Mouse (Mus musculus) gastrocnemius, postnatal 4 days (tissue): ENCODE measurements around the gene Kif19a. TPM values are rescaled to one million over a fixed set of nuclear protein-coding genes. Genes with fewer than 3 reads are reported as not detected.

Source experiments
- DNase-seq, 2 experiments: peaks; one replicate each; pipeline ENCODE4 v3.0.0; 2021 to 2022; ENCODE audit warnings: low spot score in 2 of 2, mixed read lengths in 2 of 2
- long read RNA-seq, 2 experiments: library from polyadenylated mRNA; stranded (forward); transcript quantifications; one replicate each; pipeline ENCODE4 v2.0.0; 2021
- total RNA-seq, 2 experiments: library from RNA; stranded (reverse); gene quantifications; 2 replicates each; pipeline ENCODE4 v1.2.3; 2021

The Kif19a gene
- 1 to 10 TPM; 3.4 to 5.6 TPM for total RNA-seq
- long read RNA-seq, experiment 1, partial matches to known transcripts, result 0 of 3 reads
- long read RNA-seq, experiment 1, other reads (novel, unspliced or antisense), result 2 of 3 reads
- long read RNA-seq, experiment 2, partial matches to known transcripts, result 0 of 1 reads
- long read RNA-seq, experiment 2, other reads (novel, unspliced or antisense), result 0 of 1 reads

GRCm38 (mm10) chr11:114764820-114765818 is at the start of gene Kif19a:
Gene Kif19a, plus strand, starts transcription at chr11:114765388.
- peak in 1 of 2 experiments; percentile 52 for DNase-seq

GRCm38 (mm10) chr11:114715531-114715930 is 49.7 kb upstream of the Kif19a start:
- no peak for DNase-seq

- no peak for DNase-seq
These were observed 44.7 kb upstream of the Kif19a start for GRCm38 (mm10) chr11:114720535-114720934.

GRCm38 (mm10) chr11:114722438-114722837 is 42.8 kb upstream of the Kif19a start:
- DNase-seq, result no peak

GRCm38 (mm10) chr11:114723030-114723429 is 42.2 kb upstream of the Kif19a start:
- DNase-seq, result no peak

- peak; percentile 45 to 70 for DNase-seq
These were observed 40.2 kb upstream of the Kif19a start for GRCm38 (mm10) chr11:114724787-114725590.

- DNase-seq, result peak; percentile 61 to 77
These were observed 38.0 kb upstream of the Kif19a start, which contains the start of gene Dnaic2 for GRCm38 (mm10) chr11:114726965-114727825. Gene Dnaic2, plus strand, starts transcription at chr11:114727408.

- DNase-seq, result no peak
These were observed 37.4 kb upstream of the Kif19a start for GRCm38 (mm10) chr11:114727826-114728186.

GRCm38 (mm10) chr11:114728333-114728732 is 36.9 kb upstream of the Kif19a start:
- no peak for DNase-seq

- DNase-seq, result no peak
These were observed 35.3 kb upstream of the Kif19a start for GRCm38 (mm10) chr11:114729832-114730363.

- DNase-seq, result no peak
These were observed 33.5 kb upstream of the Kif19a start for GRCm38 (mm10) chr11:114731711-114732110.

GRCm38 (mm10) chr11:114732890-114733289 is 32.3 kb upstream of the Kif19a start:
- DNase-seq, result no peak

- DNase-seq, result no peak
These were observed 29.1 kb upstream of the Kif19a start for GRCm38 (mm10) chr11:114736111-114736510.

GRCm38 (mm10) chr11:114736913-114737624 is 28.1 kb upstream of the Kif19a start:
- DNase-seq, result peak in 1 of 2 experiments; percentile 57

- no peak for DNase-seq
These were observed 24.6 kb upstream of the Kif19a start for GRCm38 (mm10) chr11:114740598-114740997.

- no peak for DNase-seq
These were observed 23.7 kb upstream of the Kif19a start for GRCm38 (mm10) chr11:114741451-114741850.

GRCm38 (mm10) chr11:114745134-114745533 is 20.1 kb upstream of the Kif19a start:
- DNase-seq, result peak; percentile 91 to 93

GRCm38 (mm10) chr11:114747564-114748138 is 17.5 kb upstream of the Kif19a start:
- DNase-seq, result no peak

GRCm38 (mm10) chr11:114769911-114770310 is 4.7 kb downstream of the Kif19a start:
- peak in 1 of 2 experiments; percentile 33 for DNase-seq
